Mouse (Mus musculus) hindbrain, embryonic 16.5 days (tissue): Measurements from ENCODE around the gene 3110009E18Rik. TPM values are rescaled to one million over a fixed set of nuclear protein-coding genes. Genes with fewer than 3 reads are reported as not detected.
"Not testable (repeated sequence)": the region's sequence is repeated elsewhere in the genome, so short reads cannot be mapped to it uniquely, and the experiment has no call there.

Experiments used
- ATAC-seq: fragments of 200-750 bp; cut with Nextera tagmentation; 2 replicates; pipeline ENCODE4 v1.8.0; 2017; ENCODE audit warnings: moderate TSS enrichment, moderate library complexity
- H3K27ac ChIP-seq: fragments of 300-500 bp; sonication (generic); 2 replicates; pipeline ENCODE4 v1.5.1; 2014; ENCODE audit warnings: low read depth, mild to moderate bottlenecking, control low read depth, low read length, moderate library complexity
- H3K27me3 ChIP-seq: fragments of 300-500 bp; sonication (generic); replicated peaks from 2 replicates; pipeline ENCODE4 v1.6.1; 2014; ENCODE audit warnings: low read length; ENCODE audit not compliant: control insufficient read depth, insufficient read depth
- H3K36me3 ChIP-seq: fragments of 300-500 bp; sonication (generic); 2 replicates; pipeline ENCODE4 v1.6.1; 2014; ENCODE audit warnings: mild to moderate bottlenecking, low read length, moderate library complexity, mixed read lengths; ENCODE audit not compliant: control insufficient read depth, insufficient read depth
- H3K4me1 ChIP-seq: fragments of 300-500 bp; sonication (generic); 2 replicates; pipeline ENCODE4 v1.6.1; 2014; ENCODE audit warnings: low read depth, low read length; ENCODE audit not compliant: control insufficient read depth, insufficient read depth
- H3K4me2 ChIP-seq: fragments of 300-500 bp; sonication (generic); 2 replicates; pipeline ENCODE4 v1.6.1; 2014; ENCODE audit warnings: mild to moderate bottlenecking, low read length, control low read depth, moderate library complexity
- H3K4me3 ChIP-seq: fragments of 300-500 bp; sonication (generic); 2 replicates; pipeline ENCODE4 v1.5.1; 2014; ENCODE audit warnings: mild to moderate bottlenecking, low read length, control low read depth, moderate library complexity
- H3K9ac ChIP-seq: fragments of 300-500 bp; sonication (generic); 2 replicates; pipeline ENCODE4 v1.6.1; 2014; ENCODE audit warnings: low read depth, mild to moderate bottlenecking, control low read depth, low read length, moderate library complexity
- H3K9me3 ChIP-seq: fragments of 300-500 bp; sonication (generic); 2 replicates; pipeline ENCODE4 v1.6.1; 2014; ENCODE audit warnings: mild to moderate bottlenecking, low read length, moderate library complexity; ENCODE audit not compliant: control insufficient read depth
- WGBS: fragments of 180-500 bp; shearing (Covaris S2); extraction: QIAGEN DNeasy Blood & Tissue Kit; methylation state at CpG from one replicate; pipeline ENCODE4 v1.1.7; 2014; 5-methylcytosine and 5-hydroxymethylcytosine counted together
- polyA plus RNA-seq: library from polyadenylated mRNA; unstranded; fragments of >200 nt; fragmentation: Nextera tagmentation; extraction: Ambion mirVana; gene quantifications from 2 replicates; pipeline ENCODE4 v1.2.1, GENCODE M21; 2015

The 3110009E18Rik gene
- polyA plus RNA-seq, 1 experiment from 2014 or later, result 13.3 TPM

- no peaks in the 10 kb centered on the region for H3K4me1 ChIP-seq
- H3K36me3 ChIP-seq, result no peaks in the 10 kb centered on the region
- no peak for ATAC-seq
- H3K4me3 ChIP-seq, result no peak overlapping the region
- no peak overlapping the region for H3K9ac ChIP-seq
- no peak overlapping the region for H3K4me2 ChIP-seq
- no peaks in the 10 kb centered on the region for H3K27me3 ChIP-seq
- no peak overlapping the region for H3K27ac ChIP-seq
- H3K9me3 ChIP-seq, result no peaks in the 10 kb centered on the region
- 50% methylated on average over 7 of the region's 7 CpGs for WGBS
These were observed 37.9 kb upstream of the 3110009E18Rik start for GRCm38 (mm10) chr1:120082957-120083585.

DNA sequence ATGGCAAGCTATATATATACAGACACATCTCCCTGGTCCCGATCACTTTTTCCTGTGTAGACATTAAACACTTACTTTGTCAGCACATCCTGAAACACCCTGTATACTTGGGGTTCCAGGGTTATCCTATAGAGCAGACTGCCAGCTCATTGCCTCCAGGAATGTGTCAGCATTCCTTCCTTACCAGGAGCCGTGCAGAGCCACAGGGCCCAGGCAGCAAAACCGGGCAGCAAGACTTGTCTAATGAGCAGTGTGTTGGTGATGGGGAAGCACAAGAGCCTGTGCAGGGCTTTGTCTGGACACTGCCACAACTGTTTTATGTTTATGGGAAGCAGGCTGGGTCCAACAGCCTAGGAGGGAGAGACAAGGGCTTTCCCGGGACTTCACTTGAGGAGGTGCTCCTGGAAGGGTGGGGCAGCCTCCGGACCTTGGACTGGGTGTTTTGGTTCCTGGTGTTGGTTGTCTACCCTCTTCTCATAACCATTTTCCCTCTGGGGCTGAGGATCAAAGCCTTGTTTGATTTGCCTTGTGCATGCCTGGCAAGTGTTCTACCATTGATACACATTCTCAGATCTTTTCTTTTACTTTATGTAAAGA, 37.0 kb upstream of the 3110009E18Rik start:
- H3K9ac ChIP-seq, result no peak overlapping the region
- no peak overlapping the region for H3K4me2 ChIP-seq
- ATAC-seq, result no peak
- no peaks in the 10 kb centered on the region for H3K36me3 ChIP-seq
- H3K27ac ChIP-seq, result no peak overlapping the region
- WGBS, result 67% methylated on average over 5 of the region's 5 CpGs
- H3K27me3 ChIP-seq, result no peaks in the 10 kb centered on the region
- no peak overlapping the region for H3K4me3 ChIP-seq
- H3K4me1 ChIP-seq, result no peaks in the 10 kb centered on the region
- H3K9me3 ChIP-seq, result no peaks in the 10 kb centered on the region

DNA sequence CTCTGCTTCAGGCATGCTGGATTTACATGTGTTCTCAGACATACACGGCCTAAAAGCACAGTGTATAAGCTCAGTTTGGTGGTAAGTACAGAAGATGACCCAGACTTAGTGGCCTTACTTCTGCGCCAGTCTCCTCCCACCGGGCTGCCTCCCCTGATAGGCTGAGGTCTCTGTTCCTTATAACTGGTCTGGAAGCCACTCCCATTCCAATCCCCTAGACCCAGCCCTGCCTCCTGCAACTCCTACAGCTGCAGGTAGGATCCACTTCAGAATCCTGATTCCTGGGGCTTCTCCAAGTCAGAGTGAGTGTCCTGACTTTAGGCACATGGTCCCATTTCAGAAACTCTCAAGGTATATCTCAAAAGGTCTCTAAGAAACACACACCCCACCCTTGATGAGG, 35.3 kb upstream of the 3110009E18Rik start:
- WGBS, result 71% methylated on average over 3 of the region's 3 CpGs
- Histone ChIP-seq H3K27me3 (no peaks in the 10 kb centered on the region), H3K9me3 (no peaks in the 10 kb centered on the region), H3K27ac (no peak overlapping the region), H3K4me2 (no peak overlapping the region), H3K36me3 (no peaks in the 10 kb centered on the region), H3K4me3 (no peak overlapping the region), H3K4me1 (no peaks in the 10 kb centered on the region), H3K9ac (no peak overlapping the region)
- ATAC-seq, result no peak

- 63% methylated on average over 13 of the region's 13 CpGs for WGBS
- Histone ChIP-seq H3K4me1 (no peaks in the 10 kb centered on the region), H3K27ac (no peak overlapping the region), H3K27me3 (no peaks in the 10 kb centered on the region), H3K4me2 (no peak overlapping the region), H3K36me3 (no peaks in the 10 kb centered on the region), H3K4me3 (no peak overlapping the region), H3K9me3 (no peaks in the 10 kb centered on the region), H3K9ac (no peak overlapping the region)
- ATAC-seq, result no peak
These were observed 34.3 kb upstream of the 3110009E18Rik start for GRCm38 (mm10) chr1:120086644-120087043.

GRCm38 (mm10) chr1:120089180-120089579, 31.8 kb upstream of the 3110009E18Rik start:
- H3K4me2 ChIP-seq, result no peak overlapping the region
- no peak for ATAC-seq
- no peaks in the 10 kb centered on the region for H3K4me1 ChIP-seq
- no peak overlapping the region for H3K9ac ChIP-seq
- no peaks in the 10 kb centered on the region for H3K27me3 ChIP-seq
- H3K27ac ChIP-seq, result no peak overlapping the region
- peaks cover 3% of the 10 kb centered on the region; the same call in 1 of the 2 replicates for H3K9me3 ChIP-seq
- H3K36me3 ChIP-seq, result no peaks in the 10 kb centered on the region
- H3K4me3 ChIP-seq, result no peak overlapping the region
- 7% methylated on average over 4 of the region's 5 CpGs for WGBS

GRCm38 (mm10) chr1:120090880-120091570, 30.0 kb upstream of the 3110009E18Rik start:
- Histone ChIP-seq H3K9me3 (peaks cover 3% of the 10 kb centered on the region; the same call in 1 of the 2 replicates), H3K4me1 (no peaks in the 10 kb centered on the region), H3K27me3 (no peaks in the 10 kb centered on the region), H3K9ac (no peak overlapping the region), H3K4me3 (no peak overlapping the region), H3K36me3 (no peaks in the 10 kb centered on the region), H3K4me2 (no peak overlapping the region), H3K27ac (no peak overlapping the region)
- no peak for ATAC-seq
- WGBS, result 84% methylated on average over 8 of the region's 8 CpGs

DNA sequence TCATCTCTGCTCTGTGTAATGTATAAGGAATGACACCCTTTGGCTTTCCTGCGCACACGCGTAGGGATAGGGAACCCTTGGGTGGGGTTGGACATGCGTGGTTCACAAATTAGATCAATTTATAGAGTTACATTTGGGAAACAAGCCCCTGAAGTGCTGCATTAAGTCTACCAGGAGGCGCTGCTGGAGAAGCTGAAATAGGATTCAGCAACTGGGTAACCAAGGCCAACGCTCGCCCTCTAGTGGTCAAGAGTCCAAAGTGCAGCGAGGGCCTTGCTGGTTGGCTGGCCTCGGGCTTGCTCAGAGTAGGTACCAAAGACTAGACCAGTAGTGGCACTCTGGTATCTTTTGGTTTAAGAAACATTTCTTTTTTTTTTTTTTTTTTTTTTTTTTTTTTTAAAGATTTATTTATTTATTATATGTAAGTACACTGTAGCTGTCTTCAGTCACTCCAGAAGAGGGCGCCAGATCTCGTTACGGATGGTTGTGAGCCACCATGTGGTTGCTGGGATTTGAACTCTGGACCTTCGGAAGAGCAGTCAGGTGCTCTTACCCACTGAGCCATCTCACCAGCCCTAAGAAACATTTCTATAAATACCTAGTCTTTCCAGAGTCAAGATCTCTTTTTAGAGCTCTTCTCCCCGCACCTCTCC, 27.4 kb upstream of the 3110009E18Rik start:
- not testable (repeated sequence) for H3K9ac ChIP-seq, H3K4me3 ChIP-seq, H3K27me3 ChIP-seq, ATAC-seq, H3K4me1 ChIP-seq, H3K36me3 ChIP-seq, H3K4me2 ChIP-seq, H3K27ac ChIP-seq, H3K9me3 ChIP-seq
- 58% methylated on average over 11 of the region's 14 CpGs for WGBS

- H3K4me3 ChIP-seq, result no peak overlapping the region
- H3K9me3 ChIP-seq, result peaks cover 3% of the 10 kb centered on the region; the same call in 1 of the 2 replicates
- ATAC-seq, result no peak
- whole genome bisulfite sequencing, result 84% methylated on average over 3 of the region's 3 CpGs
- no peak overlapping the region for H3K9ac ChIP-seq
- no peaks in the 10 kb centered on the region for H3K4me1 ChIP-seq
- H3K36me3 ChIP-seq, result no peaks in the 10 kb centered on the region
- H3K27me3 ChIP-seq, result no peaks in the 10 kb centered on the region
- no peak overlapping the region for H3K4me2 ChIP-seq
- no peak overlapping the region for H3K27ac ChIP-seq
These were observed 26.1 kb upstream of the 3110009E18Rik start for GRCm38 (mm10) chr1:120094920-120095319.

DNA sequence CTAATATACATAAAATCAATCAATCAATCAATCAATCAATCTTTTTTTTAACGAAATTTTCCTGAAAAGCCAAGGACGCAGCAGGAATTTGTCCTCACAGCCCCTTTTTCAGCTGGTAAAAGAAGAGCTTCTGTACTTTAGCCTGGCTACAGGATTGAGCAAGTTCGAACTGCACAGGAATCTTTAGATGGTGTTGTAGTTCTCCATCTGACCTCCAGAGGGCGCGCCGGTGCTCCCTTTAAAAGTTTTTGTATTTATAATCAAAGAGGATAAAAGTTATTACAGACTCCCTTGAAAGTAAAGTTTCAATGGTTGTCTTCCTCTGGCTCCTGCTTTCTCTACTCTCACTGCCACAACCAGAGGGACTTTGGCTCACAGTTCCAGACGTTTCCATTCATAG, 22.7 kb upstream of the 3110009E18Rik start:
- WGBS, result 15% methylated on average over 7 of the region's 7 CpGs
- no peaks in the 10 kb centered on the region for H3K27me3 ChIP-seq

More for the DNA sequence above, 22.7 kb upstream of the 3110009E18Rik start:
- H3K4me3 ChIP-seq, result no peak overlapping the region
- H3K27ac ChIP-seq, result no peak overlapping the region
- ATAC-seq, result no peak
- no peak overlapping the region for H3K4me2 ChIP-seq
- no peaks in the 10 kb centered on the region for H3K36me3 ChIP-seq
- no peaks in the 10 kb centered on the region for H3K9me3 ChIP-seq
- no peaks in the 10 kb centered on the region for H3K4me1 ChIP-seq
- H3K9ac ChIP-seq, result no peak overlapping the region
